Mouse (Mus musculus) yolk sac, embryonic 10.5 days (tissue): ENCODE measurements around the gene Rundc3a.
"Not testable (repeated sequence)": the region's sequence is repeated elsewhere in the genome, so short reads cannot be mapped to it uniquely, and the experiment has no call there.

Source experiments
- DNase-seq: peaks from one replicate; pipeline ENCODE4 v3.0.0-alpha.2; 2017; ENCODE audit warnings: low spot score

Rundc3a gene

GRCm38 (mm10) chr11:102408888-102409794 lies 15.9 kb downstream of the Rundc3a start:
- DNase-seq = no peak

- peak; percentile 39 for DNase-seq
Measured at GRCm38 (mm10) chr11:102409795-102410330, 16.7 kb downstream of the Rundc3a start.

GRCm38 (mm10) chr11:102410345-102410744 lies 17.1 kb downstream of the Rundc3a start:
- not testable (repeated sequence) for DNase-seq

- DNase-seq = no peak
Measured at GRCm38 (mm10) chr11:102411061-102411460, 17.9 kb downstream of the Rundc3a start.

GRCm38 (mm10) chr11:102411704-102412103 lies 18.5 kb downstream of the Rundc3a start:
- peak; percentile 82 for DNase-seq

GRCm38 (mm10) chr11:102413059-102413458 lies 19.9 kb downstream of the Rundc3a start:
- DNase-seq = no peak

- no peak for DNase-seq
Measured at GRCm38 (mm10) chr11:102415034-102415802, 22.0 kb downstream of the Rundc3a start.

GRCm38 (mm10) chr11:102417160-102417559 lies 24.0 kb downstream of the Rundc3a start:
- no peak for DNase-seq

GRCm38 (mm10) chr11:102418887-102419286 lies 25.7 kb downstream of the Rundc3a start:
- no peak for DNase-seq

- no peak for DNase-seq
Measured at GRCm38 (mm10) chr11:102421559-102421958, 28.4 kb downstream of the Rundc3a start.

GRCm38 (mm10) chr11:102424666-102425065 lies 31.5 kb downstream of the Rundc3a start:
- no peak for DNase-seq

- no peak for DNase-seq
Measured at GRCm38 (mm10) chr11:102425555-102426316, 32.5 kb downstream of the Rundc3a start.

- DNase-seq = no peak
Measured at GRCm38 (mm10) chr11:102428981-102429540, 35.9 kb downstream of the Rundc3a start.

- DNase-seq = no peak
Measured at GRCm38 (mm10) chr11:102429551-102429950, 36.3 kb downstream of the Rundc3a start.

GRCm38 (mm10) chr11:102430121-102431017 lies 37.2 kb downstream of the Rundc3a start, which contains the start of gene Grn:
Gene Grn, plus strand, starts transcription at chr11:102430315.
- DNase-seq = peak; percentile 94

GRCm38 (mm10) chr11:102431018-102431645 lies 37.9 kb downstream of the Rundc3a start:
- peak; percentile 77 for DNase-seq

- DNase-seq = no peak
Measured at GRCm38 (mm10) chr11:102431728-102432114, 38.5 kb downstream of the Rundc3a start.

GRCm38 (mm10) chr11:102432115-102432843 lies 39.1 kb downstream of the Rundc3a start:
- no peak for DNase-seq

GRCm38 (mm10) chr11:102432896-102433295 lies 39.7 kb downstream of the Rundc3a start:
- DNase-seq = no peak
